Mouse (Mus musculus) liver, embryonic 12.5 days (tissue): ENCODE data around the gene Hsf4. TPM values are rescaled to one million over a fixed set of nuclear protein-coding genes. Genes with fewer than 3 reads are reported as not detected.
"Not testable (repeated sequence)": the region's sequence is repeated elsewhere in the genome, so short reads cannot be mapped to it uniquely, and the experiment has no call there.

Source experiments
- ATAC-seq: fragments of 200-750 bp; cut with Nextera tagmentation; 2 replicates; pipeline ENCODE4 v1.8.0; 2017; ENCODE audit warnings: moderate number of reproducible peaks, mild to moderate bottlenecking, moderate library complexity
- H3K27ac ChIP-seq: fragments of 300-500 bp; sonication (generic); 2 replicates; pipeline ENCODE4 v1.5.1; 2016; ENCODE audit warnings: mild to moderate bottlenecking
- H3K27me3 ChIP-seq: fragments of 300-500 bp; sonication (generic); replicated peaks from 2 replicates; pipeline ENCODE4 v1.6.1; 2016; ENCODE audit warnings: mild to moderate bottlenecking, moderate library complexity
- H3K36me3 ChIP-seq: fragments of 300-500 bp; sonication (generic); 2 replicates; pipeline ENCODE4 v1.6.1; 2016; ENCODE audit warnings: mild to moderate bottlenecking, moderate library complexity
- H3K4me1 ChIP-seq: fragments of 300-500 bp; sonication (generic); 2 replicates; pipeline ENCODE4 v1.6.1; 2016
- H3K4me2 ChIP-seq: fragments of 300-500 bp; sonication (generic); 2 replicates; pipeline ENCODE4 v1.6.1; 2016; ENCODE audit warnings: mild to moderate bottlenecking, moderate library complexity
- H3K4me3 ChIP-seq: fragments of 300-500 bp; sonication (generic); 2 replicates; pipeline ENCODE4 v1.5.1; 2016; ENCODE audit warnings: mild to moderate bottlenecking, moderate library complexity
- H3K9ac ChIP-seq: fragments of 300-500 bp; sonication (generic); 2 replicates; pipeline ENCODE4 v1.6.1; 2016; ENCODE audit warnings: mild to moderate bottlenecking, moderate library complexity
- H3K9me3 ChIP-seq: fragments of 300-500 bp; sonication (generic); replicated peaks from 2 replicates; pipeline ENCODE4 v1.6.1; 2016; ENCODE audit warnings: mild to moderate bottlenecking, moderate library complexity
- WGBS: fragments of 180-500 bp; shearing (Covaris S2); methylation state at CpG from one replicate; pipeline ENCODE4 v1.1.7; 2016; ENCODE audit not compliant: insufficient replicate concordance; 5-methylcytosine and 5-hydroxymethylcytosine counted together
- polyA plus RNA-seq: library from polyadenylated mRNA; unstranded; fragments of >200 nt; fragmentation: Nextera tagmentation; extraction: Ambion mirVana; gene quantifications from 2 replicates; pipeline ENCODE4 v1.2.1, GENCODE M21; 2016

Hsf4 gene
- not detected in 2 replicates for polyA plus RNA-seq

DNA sequence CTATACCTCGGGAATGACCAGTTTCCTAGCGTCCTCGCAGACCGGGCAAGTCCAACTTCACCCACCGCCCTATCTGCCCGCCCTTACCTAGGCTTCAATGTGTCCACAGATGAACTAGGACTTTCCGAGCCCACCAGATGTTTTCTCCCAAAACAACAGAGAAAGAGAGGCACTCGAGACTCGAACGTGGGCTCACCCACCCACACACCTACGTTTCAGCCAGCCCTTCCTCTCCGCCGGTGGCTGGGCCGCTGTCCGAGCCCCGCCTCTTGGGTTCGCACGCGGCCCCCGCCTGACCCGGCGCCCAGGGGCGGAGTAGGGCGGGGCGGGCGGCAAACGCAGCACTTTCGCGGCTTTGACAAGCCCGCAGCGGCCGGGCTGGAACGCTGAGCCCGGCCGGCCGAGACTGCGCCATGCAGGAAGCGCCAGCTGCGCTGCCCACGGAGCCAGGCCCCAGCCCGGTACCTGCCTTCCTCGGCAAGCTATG is at the start of gene Hsf4:
TSS of gene Hsf4 (plus strand) at position 341 of the 487 bp plus-strand sequence.
- no peak within 1 kb of the TSS for H3K9ac ChIP-seq
- WGBS = 3% methylated on average over 42 of the region's 42 CpGs
- no peak for ATAC-seq

DNA sequence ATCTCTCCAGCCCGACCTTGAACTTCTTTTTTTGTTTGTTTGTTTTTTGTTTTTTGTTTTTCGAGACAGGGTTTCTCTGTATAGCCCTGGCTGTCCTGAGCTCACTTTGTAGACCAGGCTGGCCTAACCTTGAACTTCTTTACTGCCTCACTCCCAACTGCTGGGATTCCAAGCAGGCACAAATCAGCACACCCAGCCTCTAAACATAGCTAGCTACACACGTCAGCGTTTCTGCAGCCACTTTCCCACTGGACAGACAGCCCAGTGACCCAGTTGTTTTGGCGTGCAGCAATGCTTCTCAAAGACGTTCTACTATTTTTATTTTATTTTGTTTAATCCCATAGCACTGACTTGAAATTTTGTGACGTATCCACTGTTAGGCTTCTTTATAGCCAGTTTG is 45.8 kb upstream of the Hsf4 start:
- 79% methylated on average over 7 of the region's 7 CpGs for WGBS
- Histone ChIP-seq H3K4me2 (peak overlapping the region; percentile 78), H3K4me3 (no peak overlapping the region), H3K4me1 (peaks cover 25% of the 10 kb centered on the region), H3K9me3 (no peaks in the 10 kb centered on the region), H3K27me3 (no peaks in the 10 kb centered on the region), H3K9ac (no peak overlapping the region), H3K36me3 (peaks cover 2% of the 10 kb centered on the region; the same call in 1 of the 2 replicates), H3K27ac (no peak overlapping the region)
- ATAC-seq = no peak

More for the DNA sequence above, at the start of gene Hsf4:
- Histone ChIP-seq H3K27ac (no peak within 1 kb of the TSS), H3K4me1 (peaks cover 42% of the 10 kb centered on the region), H3K36me3 (no peaks in the 10 kb centered on the region), H3K4me3 (peak within 1 kb of the TSS; percentile 47), H3K4me2 (peak within 1 kb of the TSS; percentile 68), H3K27me3 (peaks cover 96% of the 10 kb centered on the region), H3K9me3 (0 out of 2 replicates have a peak, but pooled peaks cover 3% of the 10 kb centered on the region)

DNA sequence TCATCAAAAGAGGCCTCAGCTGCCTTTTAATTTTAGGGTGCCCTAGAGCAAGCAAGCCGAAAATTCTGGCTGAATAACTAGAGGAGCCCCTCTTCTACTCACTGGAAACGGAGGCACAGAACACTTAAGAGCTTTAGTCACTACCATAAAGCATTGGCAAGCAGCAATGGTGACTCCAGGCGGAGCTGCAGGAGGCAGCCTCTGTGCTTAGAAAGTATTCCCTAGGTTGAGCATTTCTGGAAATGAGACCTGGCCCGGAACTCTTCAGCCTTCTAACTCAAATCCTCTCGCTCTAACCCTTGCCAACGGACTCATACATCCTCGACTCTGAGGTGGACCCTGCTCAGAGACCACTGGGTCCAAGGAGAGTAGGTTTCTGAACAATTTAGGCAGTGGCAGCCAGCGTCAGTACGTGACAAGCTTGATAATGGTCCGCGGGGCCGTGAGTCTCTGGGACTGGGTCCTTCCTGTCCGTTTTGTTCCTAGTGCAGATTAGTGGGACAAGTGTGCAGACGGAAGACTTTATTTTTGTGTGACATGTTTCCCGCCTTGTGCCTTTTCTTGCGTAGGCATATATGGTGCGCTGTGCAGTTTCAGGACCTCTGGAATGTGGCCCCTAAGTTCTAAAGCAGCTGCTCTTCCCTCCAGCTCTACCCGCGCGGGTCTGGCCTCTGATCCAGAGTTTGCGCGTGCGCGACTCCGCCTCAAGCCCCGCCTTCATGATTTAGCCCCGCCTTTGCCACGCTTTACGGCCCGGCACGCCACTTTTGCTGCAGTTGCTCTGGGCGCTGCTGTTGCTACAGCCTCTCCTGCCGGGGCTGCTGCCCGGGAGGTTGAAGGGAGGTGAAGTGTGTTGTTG is 45.0 kb upstream of the Hsf4 start, which contains the start of gene D230025D16Rik:
TSS of gene D230025D16Rik (plus strand) at position 733 of the 859 bp plus-strand sequence.
- 5% methylated on average over 34 of the region's 34 CpGs for WGBS

DNA sequence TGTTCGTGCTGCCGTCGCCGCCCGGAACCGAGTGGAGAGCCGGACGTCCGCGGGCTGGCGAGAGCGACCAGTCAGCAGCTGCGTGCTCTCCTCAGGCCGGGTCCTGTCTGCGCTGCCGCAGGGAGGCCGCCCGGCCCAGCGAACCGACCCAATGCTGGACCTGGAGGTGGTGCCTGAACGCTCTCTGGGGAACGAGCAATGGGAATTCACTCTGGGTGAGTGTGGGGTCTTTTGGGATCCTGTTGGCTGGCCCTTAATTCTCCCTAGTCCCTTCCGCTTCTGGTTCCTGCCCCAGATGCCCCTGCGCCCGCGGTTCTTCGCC is 44.4 kb upstream of the Hsf4 start:
- under 1% methylated on average over 26 of the region's 27 CpGs for WGBS
- ATAC-seq = no peak
- no peaks in the 10 kb centered on the region for H3K27me3 ChIP-seq

More for the DNA sequence above, 45.0 kb upstream of the Hsf4 start, which contains the start of gene D230025D16Rik:
- Histone ChIP-seq H3K4me2 (peak within 1 kb of the TSS; percentile 78), H3K4me1 (peaks cover 25% of the 10 kb centered on the region), H3K9ac (peak within 1 kb of the TSS; percentile 95), H3K27me3 (no peaks in the 10 kb centered on the region), H3K27ac (peak within 1 kb of the TSS; percentile 92), H3K4me3 (peak within 1 kb of the TSS; percentile 97), H3K36me3 (peaks cover 2% of the 10 kb centered on the region; the same call in 1 of the 2 replicates), H3K9me3 (no peaks in the 10 kb centered on the region)
- ATAC-seq = peak; percentile 92

DNA sequence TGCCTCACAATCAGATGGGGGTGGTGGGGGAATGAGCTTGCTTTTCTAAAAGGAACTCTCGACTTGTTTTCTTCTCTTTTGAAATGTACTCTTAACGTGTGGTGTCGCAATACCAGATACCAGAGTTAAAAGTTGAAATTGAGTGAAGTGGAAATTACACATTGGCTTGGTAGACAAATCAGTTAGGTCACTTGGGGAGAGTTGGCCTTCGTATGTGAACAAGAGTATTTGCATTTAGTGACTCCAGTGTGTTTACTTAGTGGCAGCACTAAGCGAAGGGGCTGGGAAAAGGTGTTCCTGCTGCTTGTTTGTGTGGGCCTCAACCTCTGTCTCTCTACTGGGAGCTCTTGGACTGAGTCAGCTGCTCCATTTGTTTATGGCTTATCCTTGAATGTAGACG is 43.7 kb upstream of the Hsf4 start:
- 15% methylated on average over 6 of the region's 6 CpGs for WGBS
- no peak for ATAC-seq
- Histone ChIP-seq H3K4me2 (peak overlapping the region; percentile 78), H3K9me3 (no peaks in the 10 kb centered on the region), H3K4me1 (peaks cover 29% of the 10 kb centered on the region), H3K36me3 (peaks cover 3% of the 10 kb centered on the region), H3K27me3 (no peaks in the 10 kb centered on the region), H3K4me3 (peak overlapping the region; percentile 97), H3K9ac (peak overlapping the region; percentile 95), H3K27ac (peak overlapping the region; percentile 92)

More for the DNA sequence above, 44.4 kb upstream of the Hsf4 start:
- H3K36me3 ChIP-seq = peaks cover 2% of the 10 kb centered on the region; the same call in 1 of the 2 replicates
- peak overlapping the region; percentile 78 for H3K4me2 ChIP-seq
- H3K4me3 ChIP-seq = peak overlapping the region; percentile 97
- H3K4me1 ChIP-seq = peaks cover 25% of the 10 kb centered on the region
- no peaks in the 10 kb centered on the region for H3K9me3 ChIP-seq
- H3K27ac ChIP-seq = peak overlapping the region; percentile 92
- peak overlapping the region; percentile 95 for H3K9ac ChIP-seq

DNA sequence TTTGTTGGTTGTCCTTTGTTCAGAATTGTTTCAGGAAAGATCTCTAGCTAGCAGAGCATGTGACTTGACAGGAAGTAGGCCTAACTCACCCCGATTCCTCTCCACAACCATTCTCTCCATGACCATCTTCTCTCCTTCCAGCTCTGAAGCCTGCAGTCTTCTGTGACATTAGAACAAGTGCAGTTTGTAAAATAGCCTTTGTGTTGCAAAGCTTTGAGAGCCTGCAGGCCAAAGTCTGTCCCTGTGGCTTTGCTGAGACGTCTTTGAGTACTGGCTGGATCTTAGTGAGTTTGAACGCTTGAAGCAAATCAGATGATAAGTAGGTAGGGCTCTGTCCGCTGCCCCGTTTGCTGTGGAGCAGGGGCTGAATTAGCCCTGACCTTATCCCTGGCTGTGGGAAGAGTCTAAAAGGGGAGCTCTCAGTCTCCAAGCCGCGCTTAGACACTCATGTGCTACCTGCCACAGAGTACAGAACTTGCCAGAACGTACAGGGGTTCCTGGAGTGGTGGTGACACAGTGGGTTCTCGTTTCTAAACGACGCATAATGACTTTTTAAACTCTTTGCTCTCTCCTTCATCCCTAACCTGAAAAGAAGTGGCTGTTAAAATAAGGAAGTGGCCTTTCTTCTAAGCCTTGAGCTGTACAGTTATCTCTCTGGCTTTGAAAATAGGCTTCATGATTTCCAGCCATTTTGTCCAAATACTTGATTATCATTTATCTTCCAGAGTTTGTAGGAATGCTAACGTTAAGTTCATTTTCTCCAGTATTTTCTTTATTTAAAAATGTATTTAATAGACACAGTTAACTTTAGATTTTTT is 37.9 kb upstream of the Hsf4 start:
- Histone ChIP-seq H3K4me3 (no peak overlapping the region), H3K4me2 (no peak overlapping the region), H3K36me3 (peaks cover 45% of the 10 kb centered on the region), H3K27me3 (no peaks in the 10 kb centered on the region), H3K9me3 (no peaks in the 10 kb centered on the region), H3K4me1 (peaks cover 42% of the 10 kb centered on the region), H3K27ac (peak overlapping the region; percentile 33; the same call in 1 of the 2 replicates), H3K9ac (no peak overlapping the region)
- no peak for ATAC-seq
- WGBS = 64% methylated on average over 12 of the region's 12 CpGs

DNA sequence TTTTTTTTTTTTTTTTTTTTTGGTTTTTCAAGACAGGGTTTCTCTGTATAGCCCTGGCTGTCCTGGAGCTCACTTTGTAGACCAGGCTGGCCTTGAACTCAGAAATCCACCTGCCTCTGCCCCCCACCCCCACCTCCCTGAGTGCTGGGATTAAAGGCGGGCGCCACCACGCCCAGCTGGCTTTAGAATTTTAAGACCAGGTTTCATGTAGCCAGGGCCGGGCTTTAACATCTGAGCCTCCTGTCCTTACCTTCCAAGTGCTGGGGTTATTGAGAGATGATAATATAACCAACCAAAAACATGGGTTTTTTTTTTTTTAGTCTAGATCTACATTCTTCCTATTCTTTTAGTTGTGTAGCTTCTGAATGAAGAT is 37.3 kb upstream of the Hsf4 start:
- H3K4me2 ChIP-seq, H3K9ac ChIP-seq, H3K9me3 ChIP-seq, H3K27ac ChIP-seq, H3K27me3 ChIP-seq, ATAC-seq, H3K4me3 ChIP-seq: not testable (repeated sequence)
- 76% methylated on average over 4 of the region's 4 CpGs for WGBS
- Histone ChIP-seq H3K4me1 (peaks cover 36% of the 10 kb centered on the region), H3K36me3 (peaks cover 48% of the 10 kb centered on the region)

DNA sequence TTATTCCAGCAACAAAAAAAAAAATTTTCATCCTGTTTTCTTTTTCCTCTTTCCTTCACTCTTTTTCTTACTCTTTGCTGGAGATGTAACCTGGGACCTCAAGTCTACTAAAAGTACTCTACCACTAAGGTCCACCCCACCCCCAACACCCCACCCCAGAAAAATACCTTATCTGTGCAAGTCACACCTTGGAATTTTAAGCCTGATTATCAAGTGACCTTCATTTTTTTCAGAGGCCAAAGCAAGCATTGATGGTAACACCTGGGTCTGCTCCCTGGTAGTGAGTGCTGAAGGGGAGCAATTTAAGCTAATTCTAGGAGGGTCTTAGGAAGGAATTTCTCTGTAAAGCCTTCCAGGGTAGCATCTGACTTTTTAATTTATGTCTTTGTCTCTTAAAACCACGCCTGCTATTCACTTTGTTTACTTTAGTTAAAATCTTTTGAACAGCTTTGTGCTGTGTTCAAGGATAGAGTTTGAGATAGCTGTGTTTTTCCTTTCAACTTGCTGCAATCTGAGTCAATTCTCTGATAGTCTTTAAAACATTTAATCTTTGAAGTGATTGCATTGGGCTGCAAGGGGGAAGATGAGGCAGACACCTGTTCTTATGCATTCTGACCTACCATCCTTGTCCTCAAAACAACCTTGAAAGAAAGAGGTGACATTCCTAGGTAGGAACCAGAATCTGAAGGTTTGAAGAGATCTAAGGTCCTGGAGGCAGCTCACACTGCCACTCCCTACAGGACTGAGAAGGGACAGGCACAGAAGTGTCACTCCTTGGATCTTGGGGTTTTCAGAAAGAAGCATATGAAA is 36.3 kb upstream of the Hsf4 start:
- peak; percentile 66; the same call in 1 of the 2 replicates for ATAC-seq
- Histone ChIP-seq H3K4me2 (peak overlapping the region; percentile 34), H3K4me1 (peaks cover 35% of the 10 kb centered on the region), H3K27me3 (no peaks in the 10 kb centered on the region), H3K4me3 (no peak overlapping the region), H3K36me3 (peaks cover 52% of the 10 kb centered on the region), H3K9me3 (no peaks in the 10 kb centered on the region), H3K27ac (peak overlapping the region; percentile 56; the same call in 1 of the 2 replicates), H3K9ac (peak overlapping the region; percentile 33; the same call in 1 of the 2 replicates)
- 47% methylated on average over 1 of the region's 1 CpGs for WGBS

DNA sequence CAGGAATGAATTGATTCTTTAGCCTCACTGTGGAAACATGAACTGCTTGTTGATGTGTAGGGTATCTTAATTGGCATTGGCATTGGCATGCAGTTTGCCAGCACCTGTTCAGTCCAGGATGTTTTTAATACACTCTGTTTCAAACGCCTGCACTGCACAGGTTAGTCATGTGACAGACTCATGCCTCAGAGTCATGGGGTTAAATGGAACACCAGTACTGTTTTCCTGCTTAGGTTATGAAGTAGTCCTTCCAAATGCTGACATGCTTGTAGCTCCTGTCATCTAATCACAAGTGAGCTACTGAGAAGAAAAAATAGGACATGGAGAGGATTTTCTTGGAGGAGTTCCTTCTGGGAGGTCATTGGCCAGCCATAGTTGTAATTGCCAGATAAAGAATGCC is 34.4 kb upstream of the Hsf4 start:
- Histone ChIP-seq H3K36me3 (peaks cover 68% of the 10 kb centered on the region), H3K4me3 (no peak overlapping the region), H3K27ac (no peak overlapping the region), H3K4me2 (no peak overlapping the region), H3K9me3 (no peaks in the 10 kb centered on the region), H3K4me1 (peaks cover 35% of the 10 kb centered on the region), H3K27me3 (no peaks in the 10 kb centered on the region), H3K9ac (no peak overlapping the region)
- ATAC-seq = no peak
- 78% methylated on average over 1 of the region's 1 CpGs for WGBS

DNA sequence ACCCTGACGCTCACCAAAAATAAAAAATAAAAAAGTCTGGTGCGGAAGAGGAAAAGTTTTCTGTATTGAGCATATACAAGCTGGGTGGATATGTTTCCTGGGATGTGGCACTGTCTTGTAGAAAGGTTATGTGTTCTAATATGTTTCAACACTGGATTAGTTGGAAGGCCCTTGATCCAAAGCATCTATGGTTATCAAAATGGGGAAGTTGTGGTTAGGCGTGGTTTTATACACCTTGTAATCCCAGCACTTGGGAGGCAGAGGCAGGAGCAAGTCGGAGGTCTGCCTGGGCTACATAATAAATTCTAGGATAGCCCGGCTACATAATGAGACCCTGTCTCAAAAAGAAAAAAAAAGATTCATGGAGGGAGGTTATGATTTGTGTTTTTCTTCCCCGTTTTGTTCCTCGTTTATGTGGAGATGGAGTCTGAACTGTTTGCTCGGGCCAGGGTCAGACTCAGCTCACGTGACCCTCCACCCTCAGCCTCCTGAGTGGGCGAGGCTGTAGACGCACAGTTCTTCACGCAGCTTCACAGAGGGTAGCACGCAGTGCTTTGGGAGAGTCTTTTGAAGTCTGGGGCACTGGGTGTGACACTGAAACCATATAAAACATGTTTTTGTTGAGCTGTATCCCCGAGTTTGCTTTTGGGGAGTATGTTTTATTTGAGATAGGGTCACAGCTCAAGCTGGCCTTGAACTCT is 32.0 kb upstream of the Hsf4 start:
- peaks cover 17% of the 10 kb centered on the region for H3K4me1 ChIP-seq
- no peak overlapping the region for H3K27ac ChIP-seq
- 75% methylated on average over 14 of the region's 14 CpGs for WGBS
- H3K9me3 ChIP-seq = no peaks in the 10 kb centered on the region
- ATAC-seq = no peak
- no peaks in the 10 kb centered on the region for H3K27me3 ChIP-seq
- no peak overlapping the region for H3K4me3 ChIP-seq
- H3K36me3 ChIP-seq = peaks cover 78% of the 10 kb centered on the region
- H3K4me2 ChIP-seq = no peak overlapping the region
- no peak overlapping the region for H3K9ac ChIP-seq

DNA sequence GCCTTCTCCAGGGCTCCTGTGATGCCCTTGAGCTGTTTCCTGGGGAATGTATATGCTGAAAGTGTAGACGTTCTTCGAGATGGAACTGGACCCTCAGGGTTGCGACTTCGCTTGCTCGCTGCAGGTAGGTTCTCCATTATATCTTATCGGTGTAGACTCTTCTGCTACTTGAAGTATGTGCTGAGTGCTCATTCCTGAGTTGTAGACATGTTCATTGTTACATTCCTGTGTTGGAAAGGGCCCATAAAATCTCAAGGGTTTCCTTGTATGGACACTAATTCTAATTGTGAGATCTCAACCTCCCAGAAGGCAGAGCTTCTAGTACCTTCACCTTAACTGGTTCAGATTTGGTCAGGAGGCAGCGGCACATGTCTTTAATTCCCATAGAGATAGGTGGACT is 28.6 kb upstream of the Hsf4 start:
- Histone ChIP-seq H3K9ac (no peak overlapping the region), H3K4me1 (no peaks in the 10 kb centered on the region), H3K4me2 (no peak overlapping the region), H3K9me3 (no peaks in the 10 kb centered on the region), H3K27me3 (no peaks in the 10 kb centered on the region), H3K36me3 (peaks cover 77% of the 10 kb centered on the region), H3K4me3 (no peak overlapping the region), H3K27ac (no peak overlapping the region)
- 94% methylated on average over 7 of the region's 7 CpGs for WGBS
- ATAC-seq = no peak
